Mouse (Mus musculus): Measurements from ENCODE around the gene Lrp4.

Gene Lrp4

GRCm38 (mm10) chr2:91475791-91476190, 18.5 kb downstream of the Lrp4 start:
- in situ Hi-C loops (cut with MboI; ENCODE audit: low pct_unique_long_range_greater_than_20kb in 1 of 2, low sequenced_read_pairs in 2 of 2, unreplicated experiment in 1 of 2) = loop anchor here in 1 of 2 experiments (25.0 kb wide), 1 partner anchor 363 kb away; the partner anchor contains the start of gene Mybpc3

- in situ Hi-C loops (cut with MboI; ENCODE audit: low pct_unique_long_range_greater_than_20kb in 1 of 2, low sequenced_read_pairs in 2 of 2, unreplicated experiment in 1 of 2) = loop anchor here in 1 of 2 experiments (25.0 kb wide), 1 partner anchor 364 kb away; the partner anchor contains the start of gene Mybpc3
Measured at GRCm38 (mm10) chr2:91476251-91476661, 18.9 kb downstream of the Lrp4 start.

- in situ Hi-C loops (cut with MboI; ENCODE audit: low pct_unique_long_range_greater_than_20kb in 1 of 2, low sequenced_read_pairs in 2 of 2, unreplicated experiment in 1 of 2) = loop anchor here in 1 of 2 experiments (25.0 kb wide), 1 partner anchor 365 kb away; the partner anchor contains the start of gene Mybpc3
Measured at GRCm38 (mm10) chr2:91476841-91477240, 19.5 kb downstream of the Lrp4 start.

- in situ Hi-C loops (cut with MboI; ENCODE audit: low pct_unique_long_range_greater_than_20kb in 1 of 2, low sequenced_read_pairs in 2 of 2, unreplicated experiment in 1 of 2) = loop anchor here (5.0 to 25.0 kb wide), 4 partner anchors 188 to 368 kb away; partner anchors contain the start of gene Mybpc3 (in 2 of the 2)
Measured at GRCm38 (mm10) chr2:91480399-91480801, 23.1 kb downstream of the Lrp4 start.

- in situ Hi-C loops (cut with MboI; ENCODE audit: low pct_unique_long_range_greater_than_20kb in 1 of 2, low sequenced_read_pairs in 2 of 2, unreplicated experiment in 1 of 2) = loop anchor here (5.0 to 25.0 kb wide), 4 partner anchors 189 to 369 kb away; partner anchors contain the start of gene Mybpc3 (in 2 of the 2)
Measured at GRCm38 (mm10) chr2:91480805-91481514, 23.6 kb downstream of the Lrp4 start.

GRCm38 (mm10) chr2:91484698-91485097, 27.4 kb downstream of the Lrp4 start:
- in situ Hi-C loops (cut with MboI; ENCODE audit: low pct_unique_long_range_greater_than_20kb in 1 of 2, low sequenced_read_pairs in 2 of 2, unreplicated experiment in 1 of 2) = loop anchor here (5.0 to 25.0 kb wide), 4 partner anchors 192 to 372 kb away; partner anchors contain the start of gene Mybpc3 (in 2 of the 2)

- in situ Hi-C loops (cut with MboI; ENCODE audit: low pct_unique_long_range_greater_than_20kb in 1 of 2, low sequenced_read_pairs in 2 of 2, unreplicated experiment in 1 of 2) = loop anchor here (10.0 to 25.0 kb wide), 2 partner anchors 370 to 373 kb away; partner anchors contain the start of gene Mybpc3 (in 2 of the 2)
Measured at GRCm38 (mm10) chr2:91485256-91485655, 27.9 kb downstream of the Lrp4 start.

- in situ Hi-C loops (cut with MboI; ENCODE audit: low pct_unique_long_range_greater_than_20kb in 1 of 2, low sequenced_read_pairs in 2 of 2, unreplicated experiment in 1 of 2) = loop anchor here (10.0 to 25.0 kb wide), 2 partner anchors 372 to 375 kb away; partner anchors contain the start of gene Mybpc3 (in 2 of the 2)
Measured at GRCm38 (mm10) chr2:91487295-91487694, 30.0 kb downstream of the Lrp4 start.

- in situ Hi-C loops (cut with MboI; ENCODE audit: low pct_unique_long_range_greater_than_20kb in 1 of 2, low sequenced_read_pairs in 2 of 2, unreplicated experiment in 1 of 2) = loop anchor here in 1 of 2 experiments (25.0 kb wide), 1 partner anchor 380 kb away; the partner anchor contains the start of gene Mybpc3
Measured at GRCm38 (mm10) chr2:91492071-91492635, 34.8 kb downstream of the Lrp4 start.

GRCm38 (mm10) chr2:91493981-91494380, 36.7 kb downstream of the Lrp4 start:
- in situ Hi-C loops (cut with MboI; ENCODE audit: low pct_unique_long_range_greater_than_20kb in 1 of 2, low sequenced_read_pairs in 2 of 2, unreplicated experiment in 1 of 2) = loop anchor here in 1 of 2 experiments (25.0 kb wide), 1 partner anchor 382 kb away; the partner anchor contains the start of gene Mybpc3

GRCm38 (mm10) chr2:91498093-91498719, 40.9 kb downstream of the Lrp4 start:
- in situ Hi-C loops (cut with MboI; ENCODE audit: low pct_unique_long_range_greater_than_20kb in 1 of 2, low sequenced_read_pairs in 2 of 2, unreplicated experiment in 1 of 2) = loop anchor here in 1 of 2 experiments (25.0 kb wide), 1 partner anchor 386 kb away; the partner anchor contains the start of gene Mybpc3

- in situ Hi-C loops (cut with MboI; ENCODE audit: low pct_unique_long_range_greater_than_20kb in 1 of 2, low sequenced_read_pairs in 2 of 2, unreplicated experiment in 1 of 2) = no loop called here
Measured at GRCm38 (mm10) chr2:91508076-91508475, 50.8 kb downstream of the Lrp4 start.

GRCm38 (mm10) chr2:91517186-91517585, 59.9 kb downstream of the Lrp4 start:
- in situ Hi-C loops (cut with MboI; ENCODE audit: low pct_unique_long_range_greater_than_20kb in 1 of 2, low sequenced_read_pairs in 2 of 2, unreplicated experiment in 1 of 2) = no loop called here

- in situ Hi-C loops (cut with MboI; ENCODE audit: low pct_unique_long_range_greater_than_20kb in 1 of 2, low sequenced_read_pairs in 2 of 2, unreplicated experiment in 1 of 2) = no loop called here
Measured at GRCm38 (mm10) chr2:91526294-91527146, 69.2 kb downstream of the Lrp4 start, which contains the start of gene Ckap5. Gene Ckap5, plus strand, starts transcription at chr2:91526762.

GRCm38 (mm10) chr2:91527147-91527486, 69.8 kb downstream of the Lrp4 start:
- in situ Hi-C loops (cut with MboI; ENCODE audit: low pct_unique_long_range_greater_than_20kb in 1 of 2, low sequenced_read_pairs in 2 of 2, unreplicated experiment in 1 of 2) = no loop called here

GRCm38 (mm10) chr2:91537588-91538205, 80.4 kb downstream of the Lrp4 start:
- in situ Hi-C loops (cut with MboI; ENCODE audit: low pct_unique_long_range_greater_than_20kb in 1 of 2, low sequenced_read_pairs in 2 of 2, unreplicated experiment in 1 of 2) = no loop called here

All from mouse embryonic stem cell (cell line).